Mouse (Mus musculus) hindbrain, embryonic 16.5 days (tissue): Measurements from ENCODE around the gene Olfr1555-ps1. TPM values are rescaled to one million over a fixed set of nuclear protein-coding genes. Genes with fewer than 3 reads are reported as not detected.
A peak's percentile ranks its signal among the peaks of the same experiment; 100 is the strongest.
"Not testable (repeated sequence)": the region's sequence is repeated elsewhere in the genome, so short reads cannot be mapped to it uniquely, and the experiment has no call there.

Experiments used
- ATAC-seq: fragments of 200-750 bp; cut with Nextera tagmentation; 2 replicates; pipeline ENCODE4 v1.8.0; 2017; ENCODE audit warnings: moderate TSS enrichment, moderate library complexity
- H3K27ac ChIP-seq: fragments of 300-500 bp; sonication (generic); 2 replicates; pipeline ENCODE4 v1.5.1; 2014; ENCODE audit warnings: low read depth, mild to moderate bottlenecking, control low read depth, low read length, moderate library complexity
- H3K27me3 ChIP-seq: fragments of 300-500 bp; sonication (generic); replicated peaks from 2 replicates; pipeline ENCODE4 v1.6.1; 2014; ENCODE audit warnings: low read length; ENCODE audit not compliant: control insufficient read depth, insufficient read depth
- H3K36me3 ChIP-seq: fragments of 300-500 bp; sonication (generic); 2 replicates; pipeline ENCODE4 v1.6.1; 2014; ENCODE audit warnings: mild to moderate bottlenecking, low read length, moderate library complexity, mixed read lengths; ENCODE audit not compliant: control insufficient read depth, insufficient read depth
- H3K4me1 ChIP-seq: fragments of 300-500 bp; sonication (generic); 2 replicates; pipeline ENCODE4 v1.6.1; 2014; ENCODE audit warnings: low read depth, low read length; ENCODE audit not compliant: control insufficient read depth, insufficient read depth
- H3K4me2 ChIP-seq: fragments of 300-500 bp; sonication (generic); 2 replicates; pipeline ENCODE4 v1.6.1; 2014; ENCODE audit warnings: mild to moderate bottlenecking, low read length, control low read depth, moderate library complexity
- H3K4me3 ChIP-seq: fragments of 300-500 bp; sonication (generic); 2 replicates; pipeline ENCODE4 v1.5.1; 2014; ENCODE audit warnings: mild to moderate bottlenecking, low read length, control low read depth, moderate library complexity
- H3K9ac ChIP-seq: fragments of 300-500 bp; sonication (generic); 2 replicates; pipeline ENCODE4 v1.6.1; 2014; ENCODE audit warnings: low read depth, mild to moderate bottlenecking, control low read depth, low read length, moderate library complexity
- H3K9me3 ChIP-seq: fragments of 300-500 bp; sonication (generic); 2 replicates; pipeline ENCODE4 v1.6.1; 2014; ENCODE audit warnings: mild to moderate bottlenecking, low read length, moderate library complexity; ENCODE audit not compliant: control insufficient read depth
- WGBS: fragments of 180-500 bp; shearing (Covaris S2); extraction: QIAGEN DNeasy Blood & Tissue Kit; methylation state at CpG from one replicate; pipeline ENCODE4 v1.1.7; 2014; 5-methylcytosine and 5-hydroxymethylcytosine counted together
- polyA plus RNA-seq: library from polyadenylated mRNA; unstranded; fragments of >200 nt; fragmentation: Nextera tagmentation; extraction: Ambion mirVana; gene quantifications from 2 replicates; pipeline ENCODE4 v1.2.1, GENCODE M21; 2015

Olfr1555-ps1 gene
- not detected in 2 replicates for polyA plus RNA-seq

DNA sequence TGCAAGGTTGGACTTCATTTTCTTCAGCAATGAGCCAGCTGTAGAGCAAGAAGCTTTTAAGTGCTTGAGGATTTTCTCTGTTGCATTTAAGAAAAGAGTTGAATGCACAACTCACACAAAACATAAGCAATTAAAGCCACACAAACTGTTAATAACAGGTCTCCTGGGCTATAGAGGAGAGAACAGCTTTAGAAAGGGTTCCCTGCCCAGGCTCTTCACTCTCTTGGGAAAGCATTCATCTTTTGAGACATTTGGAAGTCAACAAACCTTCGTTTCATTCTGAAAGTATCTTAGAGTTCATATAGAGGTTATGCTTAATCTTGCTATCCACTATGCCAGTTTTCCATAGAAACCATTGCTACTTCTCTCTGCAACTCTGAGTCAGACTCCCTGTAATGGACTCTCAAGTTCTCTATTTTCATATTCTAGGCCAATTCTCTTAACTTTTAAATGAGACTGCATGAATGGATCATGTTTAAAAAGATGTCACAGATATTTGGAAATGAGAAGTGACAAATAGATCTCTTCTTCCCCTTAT is at the start of gene Olfr1555-ps1:
TSS of gene Olfr1555-ps1 (minus strand) at position 51 of the 538 bp plus-strand sequence.
- not testable (repeated sequence) for H3K9ac ChIP-seq, ATAC-seq, H3K27ac ChIP-seq, H3K4me3 ChIP-seq, H3K36me3 ChIP-seq, H3K27me3 ChIP-seq, H3K4me2 ChIP-seq, H3K4me1 ChIP-seq, H3K9me3 ChIP-seq
- WGBS = 38% methylated on average over 1 of the region's 1 CpGs

DNA sequence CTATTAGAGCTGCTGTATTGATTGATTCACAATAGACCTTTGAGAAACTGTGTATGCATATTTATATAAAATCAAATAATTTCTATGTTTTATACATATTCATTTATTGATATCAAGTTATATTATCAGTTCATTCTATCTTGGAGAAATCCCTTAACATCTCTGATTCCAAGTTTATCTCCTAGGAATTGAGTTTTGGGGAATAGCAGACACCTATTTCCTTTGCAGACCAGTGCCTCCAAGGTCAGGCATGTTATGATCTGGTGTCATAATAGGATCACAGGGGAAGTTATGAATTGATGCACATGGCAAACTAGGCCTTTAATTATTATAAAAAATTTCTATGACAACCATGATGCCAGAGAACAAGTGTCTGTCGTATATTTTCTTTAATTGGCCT is 30.4 kb upstream of the Olfr1555-ps1 start, which contains the start of gene Olfr1431:
TSS of gene Olfr1431 (plus strand) at position 301 of the 400 bp plus-strand sequence.
- no peaks in the 10 kb centered on the region for H3K9me3 ChIP-seq
- H3K4me3 ChIP-seq = no peak within 1 kb of the TSS
- H3K36me3 ChIP-seq = no peaks in the 10 kb centered on the region
- 79% methylated on average over 1 of the region's 1 CpGs for WGBS
- H3K27me3 ChIP-seq = no peaks in the 10 kb centered on the region
- H3K4me2 ChIP-seq = no peak within 1 kb of the TSS
- H3K4me1 ChIP-seq = no peaks in the 10 kb centered on the region
- no peak for ATAC-seq
- H3K27ac ChIP-seq = no peak within 1 kb of the TSS
- no peak within 1 kb of the TSS for H3K9ac ChIP-seq

DNA sequence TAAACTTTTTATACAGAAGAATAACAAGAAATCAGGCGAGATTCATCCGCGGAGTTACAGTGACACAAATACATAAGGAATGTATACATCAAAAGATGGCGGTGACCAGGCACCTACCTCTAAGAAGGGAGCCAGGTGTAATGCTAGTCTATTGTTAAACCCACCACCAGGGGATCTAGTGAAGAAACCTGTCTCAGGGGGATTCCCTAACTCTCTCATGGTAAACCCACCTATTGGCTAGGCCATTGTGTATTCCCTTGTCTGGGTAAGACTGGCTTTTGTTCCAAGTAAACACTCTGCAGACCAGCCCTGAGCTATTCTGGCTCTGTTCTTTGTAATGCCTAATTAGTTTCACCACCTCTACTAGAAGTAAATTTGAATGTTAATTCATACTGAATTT is 29.2 kb upstream of the Olfr1555-ps1 start:
- not testable (repeated sequence) for H3K36me3 ChIP-seq, H3K9me3 ChIP-seq, ATAC-seq, H3K4me3 ChIP-seq, H3K27me3 ChIP-seq, H3K4me1 ChIP-seq, H3K4me2 ChIP-seq, H3K9ac ChIP-seq, H3K27ac ChIP-seq
- WGBS = 89% methylated on average over 4 of the region's 4 CpGs

DNA sequence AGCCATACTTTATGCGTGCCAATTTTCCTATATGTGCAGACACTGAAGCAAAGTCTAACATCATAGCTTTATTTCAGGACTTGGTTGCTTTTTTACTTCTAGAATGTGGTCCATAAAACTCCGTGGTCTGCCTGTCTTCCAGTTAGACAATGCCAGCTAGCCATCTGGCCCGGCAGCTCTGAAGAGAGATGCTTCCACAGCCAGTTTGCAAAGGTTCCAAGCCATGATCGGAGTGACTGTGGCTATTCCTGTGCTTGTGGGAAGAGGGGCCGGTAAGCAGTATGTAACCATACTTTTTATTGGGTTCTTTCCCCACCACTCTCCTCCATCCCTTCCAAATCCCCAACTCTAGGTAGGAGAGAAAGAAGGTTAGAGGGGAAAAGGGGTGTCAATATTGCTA is 5.5 kb upstream of the Olfr1555-ps1 start:
- H3K9me3 ChIP-seq, H3K9ac ChIP-seq, H3K27me3 ChIP-seq, H3K36me3 ChIP-seq, H3K27ac ChIP-seq, H3K4me1 ChIP-seq, H3K4me3 ChIP-seq, H3K4me2 ChIP-seq, ATAC-seq: not testable (repeated sequence)
- 85% methylated on average over 5 of the region's 5 CpGs for WGBS

DNA sequence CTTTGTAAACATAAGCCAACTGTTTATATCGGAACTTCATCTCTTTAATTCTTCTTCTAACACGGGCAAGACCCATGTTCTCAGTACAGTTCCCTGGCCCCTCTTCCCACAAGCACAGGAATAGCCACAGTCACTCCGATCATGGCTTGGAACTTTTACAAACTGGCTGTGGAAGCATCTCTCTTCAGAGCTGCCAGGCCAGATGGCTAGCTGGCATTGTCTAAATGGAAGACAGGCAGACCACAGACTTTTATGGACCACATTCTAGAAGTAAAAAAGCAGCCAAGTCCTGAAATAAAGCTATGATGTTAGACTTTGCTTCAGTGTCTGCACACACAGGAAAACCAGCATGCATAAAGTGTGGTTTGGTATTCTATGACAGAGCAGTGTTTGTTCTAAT is 24.5 kb downstream of the Olfr1555-ps1 start:
- H3K4me1 ChIP-seq = no peaks in the 10 kb centered on the region
- no peaks in the 10 kb centered on the region for H3K9me3 ChIP-seq
- ATAC-seq = no peak
- no peaks in the 10 kb centered on the region for H3K36me3 ChIP-seq
- no peaks in the 10 kb centered on the region for H3K27me3 ChIP-seq
- no peak overlapping the region for H3K27ac ChIP-seq
- no peak overlapping the region for H3K4me2 ChIP-seq
- no peak overlapping the region for H3K4me3 ChIP-seq
- no peak overlapping the region for H3K9ac ChIP-seq
- WGBS = 90% methylated on average over 3 of the region's 3 CpGs

DNA sequence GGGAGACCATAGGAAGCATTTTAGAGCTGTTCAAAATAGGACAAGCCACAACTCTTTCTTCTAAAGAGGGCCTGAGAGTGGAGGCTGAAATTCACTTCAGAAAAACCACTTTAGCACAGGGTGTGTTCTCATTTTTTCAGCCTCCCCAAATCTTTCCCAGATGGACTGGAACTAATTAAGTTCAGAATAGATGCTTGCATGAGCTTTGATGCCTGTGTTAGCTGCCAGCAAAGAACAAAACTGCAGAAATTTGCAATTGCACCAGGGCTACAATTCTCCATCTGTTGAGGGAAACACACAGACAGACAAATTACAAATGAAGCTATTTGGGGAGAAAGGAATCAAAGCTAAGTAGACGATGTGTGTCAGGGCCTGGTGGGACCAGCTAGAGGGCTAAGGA is 26.6 kb downstream of the Olfr1555-ps1 start:
- no peak overlapping the region for H3K4me2 ChIP-seq
- no peaks in the 10 kb centered on the region for H3K36me3 ChIP-seq
- H3K4me3 ChIP-seq = no peak overlapping the region
- H3K27me3 ChIP-seq = no peaks in the 10 kb centered on the region
- H3K27ac ChIP-seq = no peak overlapping the region
- no peaks in the 10 kb centered on the region for H3K4me1 ChIP-seq
- no peak for ATAC-seq
- 29% methylated on average over 1 of the region's 1 CpGs for WGBS
- H3K9me3 ChIP-seq = no peaks in the 10 kb centered on the region
- no peak overlapping the region for H3K9ac ChIP-seq

DNA sequence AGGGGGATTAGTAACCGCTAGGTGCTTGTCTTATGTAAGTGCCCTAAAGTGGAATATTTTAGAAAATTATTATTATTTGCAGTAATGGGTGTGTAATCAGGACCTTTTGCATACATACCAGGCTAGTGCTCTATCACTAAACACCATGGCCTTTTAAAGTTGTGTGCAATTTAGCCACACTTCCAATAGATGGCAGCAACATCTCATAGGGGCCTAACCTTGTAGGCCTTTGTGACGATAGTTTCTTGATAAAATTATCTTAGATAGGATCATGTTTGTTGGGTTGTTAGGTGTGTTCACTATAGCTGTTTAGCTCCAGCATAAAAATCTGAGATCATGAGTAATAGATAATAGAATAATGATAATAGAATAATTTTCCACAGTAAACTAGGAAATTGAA is 35.6 kb downstream of the Olfr1555-ps1 start:
- H3K4me1 ChIP-seq = no peaks in the 10 kb centered on the region
- H3K27ac ChIP-seq = no peak overlapping the region
- no peaks in the 10 kb centered on the region for H3K36me3 ChIP-seq
- ATAC-seq = 0 out of 2 replicates have a peak, but pooled peaks have one; percentile 20
- WGBS = 31% methylated on average over 2 of the region's 2 CpGs
- H3K4me2 ChIP-seq = no peak overlapping the region
- no peaks in the 10 kb centered on the region for H3K9me3 ChIP-seq
- no peak overlapping the region for H3K9ac ChIP-seq
- H3K4me3 ChIP-seq = no peak overlapping the region
- H3K27me3 ChIP-seq = no peaks in the 10 kb centered on the region

DNA sequence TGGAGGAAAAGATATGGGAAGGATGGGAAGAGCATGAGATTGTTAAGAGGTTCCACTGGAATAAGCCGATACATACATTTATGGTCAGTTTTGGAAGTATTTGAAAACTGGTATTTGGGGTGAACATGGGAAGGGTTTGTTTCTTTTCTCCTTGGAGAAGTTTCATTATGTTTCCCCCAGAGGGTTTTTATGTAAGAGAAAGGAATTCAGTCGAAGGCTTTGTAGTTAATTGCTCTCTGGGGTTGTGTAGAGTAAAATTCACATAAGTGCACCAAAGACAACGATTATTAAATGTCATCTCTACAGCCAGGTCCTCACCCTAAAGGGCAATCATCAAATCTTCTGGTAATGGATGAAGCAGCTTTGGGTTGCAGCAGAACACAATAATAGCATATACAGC is 46.8 kb downstream of the Olfr1555-ps1 start, which contains the start of gene Olfr76:
TSS of gene Olfr76 (minus strand) at position 101 of the 400 bp plus-strand sequence.
- Histone ChIP-seq H3K9ac (no peak within 1 kb of the TSS), H3K4me3 (no peak within 1 kb of the TSS)
- ATAC-seq = no peak

DNA sequence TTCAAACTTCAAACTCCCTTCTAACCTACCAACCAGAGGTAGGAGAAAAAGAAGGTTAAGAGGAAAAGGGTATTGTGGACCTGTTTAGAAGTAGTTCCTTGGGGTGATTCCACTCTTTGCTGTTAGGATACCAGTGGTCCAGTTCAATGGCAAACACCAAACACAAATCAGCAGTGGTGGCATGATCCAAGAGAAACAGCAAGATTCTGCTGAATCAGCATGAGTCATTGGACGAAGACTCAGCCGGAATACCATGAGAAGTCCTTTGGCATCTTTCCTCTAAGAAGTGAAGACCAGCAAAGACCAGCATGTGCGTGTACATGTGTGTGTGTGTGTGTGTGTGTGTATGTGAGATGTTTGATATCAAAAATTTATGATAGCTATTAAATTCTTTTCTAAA is 53.4 kb downstream of the Olfr1555-ps1 start:
- no peaks in the 10 kb centered on the region for H3K4me1 ChIP-seq
- no peaks in the 10 kb centered on the region for H3K36me3 ChIP-seq
- H3K4me2 ChIP-seq = no peak overlapping the region
- H3K9me3 ChIP-seq = no peaks in the 10 kb centered on the region
- H3K9ac ChIP-seq = no peak overlapping the region
- no peak for ATAC-seq
- H3K4me3 ChIP-seq = no peak overlapping the region
- no peaks in the 10 kb centered on the region for H3K27me3 ChIP-seq
- H3K27ac ChIP-seq = no peak overlapping the region
- WGBS = 89% methylated on average over 3 of the region's 3 CpGs

More for the DNA sequence above, 46.8 kb downstream of the Olfr1555-ps1 start, which contains the start of gene Olfr76:
- Histone ChIP-seq H3K9me3 (no peaks in the 10 kb centered on the region), H3K27me3 (no peaks in the 10 kb centered on the region), H3K4me1 (no peaks in the 10 kb centered on the region), H3K4me2 (no peak within 1 kb of the TSS), H3K36me3 (no peaks in the 10 kb centered on the region), H3K27ac (no peak within 1 kb of the TSS)
- 68% methylated on average over 3 of the region's 3 CpGs for WGBS
